Mouse (Mus musculus) forebrain, embryonic 15.5 days (tissue): ENCODE results near the gene Frmpd2. TPM values are rescaled to one million over a fixed set of nuclear protein-coding genes. Genes with fewer than 3 reads are reported as not detected.

Experiments used
- ATAC-seq: fragments of 200-750 bp; cut with Nextera tagmentation; replicated peaks from 2 replicates; pipeline ENCODE4 v1.8.0; 2017; ENCODE audit warnings: mild to moderate bottlenecking, moderate TSS enrichment, moderate library complexity
- H3K27ac ChIP-seq: fragments of 300-500 bp; sonication (generic); replicated peaks from 2 replicates; pipeline ENCODE4 v1.5.1; 2015; ENCODE audit warnings: mild to moderate bottlenecking, inconsistent platforms
- H3K27me3 ChIP-seq: fragments of 300-500 bp; sonication (generic); 2 replicates; pipeline ENCODE4 v1.6.1; 2015; ENCODE audit warnings: inconsistent platforms
- H3K36me3 ChIP-seq: fragments of 300-500 bp; sonication (generic); 2 replicates; pipeline ENCODE4 v1.6.1; 2015; ENCODE audit warnings: mild to moderate bottlenecking, inconsistent platforms
- H3K4me1 ChIP-seq: fragments of 300-500 bp; sonication (generic); 2 replicates; pipeline ENCODE4 v1.6.1; 2015; ENCODE audit warnings: inconsistent platforms
- H3K4me2 ChIP-seq: fragments of 300-500 bp; sonication (generic); replicated peaks from 2 replicates; pipeline ENCODE4 v1.6.1; 2015; ENCODE audit warnings: mild to moderate bottlenecking, inconsistent platforms
- H3K4me3 ChIP-seq: fragments of 300-500 bp; sonication (generic); 2 replicates; pipeline ENCODE4 v1.5.1; 2015; ENCODE audit warnings: mild to moderate bottlenecking, inconsistent platforms
- H3K9ac ChIP-seq: fragments of 300-500 bp; sonication (generic); replicated peaks from 2 replicates; pipeline ENCODE4 v1.6.1; 2015; ENCODE audit warnings: mild to moderate bottlenecking, inconsistent platforms
- H3K9me3 ChIP-seq: fragments of 300-500 bp; sonication (generic); 2 replicates; pipeline ENCODE4 v1.6.1; 2016; ENCODE audit warnings: inconsistent platforms
- WGBS: fragments of 180-500 bp; shearing (Covaris S2); methylation state at CpG from one replicate; pipeline ENCODE4 v1.1.7; 2015; ENCODE audit warnings: mixed read lengths; 5-methylcytosine and 5-hydroxymethylcytosine counted together
- polyA plus RNA-seq: library from polyadenylated mRNA; unstranded; fragments of >200 nt; fragmentation: Nextera tagmentation; extraction: Ambion mirVana; gene quantifications from 2 replicates; pipeline ENCODE4 v1.2.1, GENCODE M21; 2015

Frmpd2 gene
- polyA plus RNA-seq, 1 experiment from 2014 or later: 0.03 TPM

DNA sequence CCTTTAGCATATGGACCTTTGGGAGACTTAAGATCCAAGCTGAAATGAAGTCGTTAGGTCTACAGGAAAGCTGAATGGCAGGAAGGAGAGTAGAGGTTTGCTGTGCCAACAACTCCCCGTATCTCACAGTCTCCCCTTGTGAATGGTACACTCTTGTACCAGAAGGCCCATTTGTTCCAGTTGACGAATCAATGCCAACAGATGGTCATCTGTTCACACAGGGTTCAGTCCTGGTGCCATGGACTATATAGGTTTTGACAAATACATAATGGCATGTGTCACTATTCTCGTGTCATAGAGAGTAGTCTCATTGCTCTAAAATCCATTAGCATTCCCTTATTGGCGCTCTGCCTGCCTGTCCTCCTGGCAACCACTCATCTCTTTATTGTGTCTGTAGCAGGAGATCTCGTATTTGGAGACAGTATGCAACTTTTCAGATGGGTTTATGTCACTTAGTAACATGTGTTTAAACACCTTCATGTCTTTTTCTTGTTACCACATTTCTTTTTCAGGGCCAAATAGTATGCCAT lies 43.3 kb downstream of the Frmpd2 start:
- Histone ChIP-seq H3K4me2 (no peak overlapping the region), H3K36me3 (no peaks in the 10 kb centered on the region), H3K27me3 (no peaks in the 10 kb centered on the region), H3K4me1 (peaks cover 12% of the 10 kb centered on the region), H3K27ac (peak overlapping the region; percentile 44), H3K9ac (no peak overlapping the region), H3K9me3 (no peaks in the 10 kb centered on the region), H3K4me3 (no peak overlapping the region)
- 44% methylated on average over 6 of the region's 6 CpGs for whole genome bisulfite sequencing
- peak; percentile 68 for ATAC-seq

DNA sequence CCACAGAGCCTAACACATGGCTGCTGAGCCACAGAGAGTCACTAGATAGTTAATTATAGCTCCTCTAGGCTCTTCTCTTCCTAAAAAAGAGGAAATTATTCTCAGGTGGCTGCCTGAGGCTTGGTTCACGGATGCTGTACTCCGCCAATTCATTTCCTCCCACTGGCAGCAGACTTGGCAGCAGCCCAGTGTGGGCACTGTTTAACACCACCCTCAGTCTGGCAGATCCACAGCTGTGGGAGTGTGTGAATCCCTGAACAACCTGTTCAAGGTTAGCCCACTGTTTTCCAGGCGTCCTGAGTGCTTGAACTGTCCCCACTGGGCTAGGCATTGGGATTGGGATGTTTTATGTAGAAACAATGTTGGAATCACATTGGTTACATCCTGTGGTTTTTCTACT lies 50.0 kb downstream of the Frmpd2 start:
- Histone ChIP-seq H3K4me1 (peaks cover 20% of the 10 kb centered on the region), H3K4me3 (no peak overlapping the region), H3K27ac (peak overlapping the region; percentile 31; the same call in 1 of the 2 replicates), H3K36me3 (no peaks in the 10 kb centered on the region), H3K9ac (no peak overlapping the region), H3K9me3 (no peaks in the 10 kb centered on the region), H3K27me3 (no peaks in the 10 kb centered on the region), H3K4me2 (no peak overlapping the region)
- no peak for ATAC-seq
- 25% methylated on average over 3 of the region's 3 CpGs for WGBS

DNA sequence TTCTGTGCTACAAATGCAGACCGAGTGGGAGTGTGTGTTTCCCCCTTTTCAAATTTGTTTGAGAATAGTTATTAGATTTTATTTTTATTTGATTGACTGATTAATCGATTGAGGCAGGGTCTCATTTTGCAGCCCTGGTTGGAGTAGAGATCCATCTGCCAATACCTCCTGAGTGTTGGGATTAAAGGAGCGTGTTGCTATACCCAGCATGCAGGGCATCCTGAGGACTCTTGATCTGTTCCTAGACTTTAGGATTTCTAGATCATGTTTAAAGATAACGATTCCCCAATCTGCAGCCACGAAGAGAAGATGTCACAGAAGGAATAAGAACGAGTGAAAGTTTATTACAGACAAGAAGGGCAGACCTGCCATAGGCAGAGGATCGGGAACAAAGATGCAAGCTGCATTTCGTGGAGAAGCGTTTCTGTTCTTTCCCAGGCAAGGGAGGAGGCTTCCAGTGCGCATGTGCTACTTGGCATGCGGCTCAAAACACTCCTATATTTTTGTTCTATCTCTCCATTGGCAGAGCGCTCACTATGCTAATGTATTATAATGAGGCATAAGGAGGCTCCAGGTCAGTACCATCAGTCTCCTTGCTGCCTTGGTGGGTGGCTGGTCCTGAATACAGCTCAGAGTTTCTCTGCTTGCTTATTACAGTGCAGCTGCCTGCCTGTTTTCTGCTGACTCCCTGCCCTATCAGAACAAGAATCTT lies 53.9 kb downstream of the Frmpd2 start:
- Histone ChIP-seq H3K27ac (peak overlapping the region; percentile 77), H3K4me3 (peak overlapping the region; percentile 9)
- 40% methylated on average over 12 of the region's 12 CpGs for WGBS

DNA sequence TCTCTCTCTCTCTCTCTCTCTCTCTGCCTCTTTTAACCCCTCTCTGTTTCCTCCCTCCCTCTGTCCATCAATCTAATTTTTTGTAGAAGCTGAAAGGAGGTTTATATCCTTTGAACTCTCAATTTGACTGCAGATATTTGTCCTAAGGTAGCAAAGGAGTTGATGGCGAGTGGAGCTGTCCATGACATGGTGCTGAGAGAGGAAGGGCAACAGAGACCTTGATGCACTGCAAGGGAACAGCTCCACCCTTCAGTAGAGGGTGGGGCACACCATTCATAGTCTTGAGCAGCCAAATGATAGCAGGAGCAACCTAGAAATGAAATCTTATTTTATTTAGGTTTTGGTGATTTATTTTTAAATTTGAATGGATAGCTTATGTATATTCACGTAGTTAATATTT lies 55.1 kb downstream of the Frmpd2 start:
- ATAC-seq: no peak
- H3K4me3 ChIP-seq: no peak overlapping the region
- H3K27ac ChIP-seq: no peak overlapping the region
- no peaks in the 10 kb centered on the region for H3K36me3 ChIP-seq
- H3K9me3 ChIP-seq: no peaks in the 10 kb centered on the region
- H3K4me1 ChIP-seq: peaks cover 17% of the 10 kb centered on the region
- H3K9ac ChIP-seq: no peak overlapping the region
- 59% methylated on average over 2 of the region's 2 CpGs for WGBS
- H3K27me3 ChIP-seq: no peaks in the 10 kb centered on the region
- no peak overlapping the region for H3K4me2 ChIP-seq

More for the DNA sequence above, 53.9 kb downstream of the Frmpd2 start:
- H3K4me2 ChIP-seq: peak overlapping the region; percentile 29
- 0 out of 2 replicates have a peak overlapping the region, but pooled peaks have one; percentile 26 for H3K9ac ChIP-seq
- H3K4me1 ChIP-seq: peaks cover 20% of the 10 kb centered on the region
- no peaks in the 10 kb centered on the region for H3K27me3 ChIP-seq
- H3K36me3 ChIP-seq: no peaks in the 10 kb centered on the region
- no peaks in the 10 kb centered on the region for H3K9me3 ChIP-seq
- ATAC-seq: peak; percentile 93

DNA sequence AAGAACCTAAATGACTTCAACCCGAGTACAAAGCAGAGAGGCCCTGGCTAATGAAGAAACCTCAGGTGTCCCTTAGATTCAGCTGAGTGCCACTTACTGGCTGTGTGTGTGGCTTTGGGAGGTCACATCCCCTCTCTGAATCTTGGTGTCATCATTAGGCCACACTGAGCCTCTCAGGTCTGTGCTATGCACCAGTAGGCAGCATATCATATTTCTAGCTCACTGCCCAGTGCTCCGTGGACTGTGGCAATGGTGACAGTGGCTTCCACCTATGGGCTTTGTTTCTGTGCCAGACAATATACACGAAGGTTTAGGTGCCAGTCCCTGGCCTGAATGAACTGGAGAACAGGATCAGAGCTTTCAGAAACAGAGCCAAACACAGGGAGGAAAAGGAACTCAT lies 56.4 kb downstream of the Frmpd2 start:
- peaks cover 18% of the 10 kb centered on the region for H3K4me1 ChIP-seq
- ATAC-seq: no peak
- H3K4me2 ChIP-seq: no peak overlapping the region
- H3K27ac ChIP-seq: no peak overlapping the region
- H3K36me3 ChIP-seq: no peaks in the 10 kb centered on the region
- no peaks in the 10 kb centered on the region for H3K9me3 ChIP-seq
- H3K4me3 ChIP-seq: no peak overlapping the region
- H3K27me3 ChIP-seq: no peaks in the 10 kb centered on the region
- no peak overlapping the region for H3K9ac ChIP-seq
- 67% methylated on average over 3 of the region's 3 CpGs for WGBS

DNA sequence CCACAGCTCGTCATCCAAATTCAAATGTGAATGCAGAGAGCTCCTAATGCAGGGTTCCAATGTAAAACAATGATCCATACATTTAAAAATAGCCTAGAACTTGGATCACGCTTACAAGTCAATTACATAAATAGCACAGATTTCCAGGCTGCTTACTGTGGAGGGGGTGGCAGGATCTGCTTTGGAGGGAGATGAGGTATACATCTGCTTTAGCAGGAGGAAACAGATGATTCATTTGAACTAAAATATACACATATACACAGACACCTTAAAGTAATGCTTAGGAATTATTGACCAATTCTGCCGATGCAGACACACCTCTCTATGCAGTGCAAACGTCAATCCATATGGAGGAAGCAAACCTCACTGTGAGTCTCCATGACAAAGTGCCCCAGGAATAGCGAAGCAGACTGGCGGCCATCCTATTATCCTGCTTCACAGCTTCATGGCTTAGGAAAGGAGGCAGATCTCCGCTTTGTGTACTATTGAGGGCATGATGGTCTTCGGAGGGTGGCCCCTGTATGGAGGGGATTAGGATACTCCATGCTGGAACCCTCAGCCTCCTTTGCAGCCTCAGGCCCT lies 59.9 kb downstream of the Frmpd2 start:
- Histone ChIP-seq H3K4me1 (peaks cover 3% of the 10 kb centered on the region), H3K9ac (no peak overlapping the region), H3K4me2 (no peak overlapping the region), H3K36me3 (no peaks in the 10 kb centered on the region), H3K9me3 (no peaks in the 10 kb centered on the region), H3K27ac (peak overlapping the region; percentile 31; the same call in 1 of the 2 replicates), H3K4me3 (no peak overlapping the region), H3K27me3 (no peaks in the 10 kb centered on the region)
- ATAC-seq: 0 out of 2 replicates have a peak, but pooled peaks have one; percentile 35
- WGBS: 64% methylated on average over 8 of the region's 8 CpGs

DNA sequence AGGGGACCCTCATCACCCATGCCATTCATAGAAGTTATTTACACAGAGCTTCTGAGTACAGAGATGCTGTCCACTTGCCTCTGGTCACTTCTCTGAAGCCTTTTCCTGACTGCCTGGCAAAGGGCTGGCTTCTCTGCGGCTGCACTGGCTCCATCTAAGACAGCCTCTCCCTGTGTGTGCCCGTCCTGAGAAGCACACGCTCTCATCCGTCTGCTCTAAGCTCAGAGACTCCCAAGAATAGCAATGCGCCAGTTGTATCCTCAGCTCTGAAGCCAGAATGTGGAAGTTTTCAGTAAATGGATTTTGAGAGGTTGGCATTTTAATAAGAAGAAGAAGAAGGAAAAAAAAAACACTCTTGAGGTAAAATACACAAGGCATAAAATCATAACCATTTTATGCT lies 61.3 kb downstream of the Frmpd2 start:
- 82% methylated on average over 5 of the region's 5 CpGs for WGBS
- ATAC-seq: no peak

DNA sequence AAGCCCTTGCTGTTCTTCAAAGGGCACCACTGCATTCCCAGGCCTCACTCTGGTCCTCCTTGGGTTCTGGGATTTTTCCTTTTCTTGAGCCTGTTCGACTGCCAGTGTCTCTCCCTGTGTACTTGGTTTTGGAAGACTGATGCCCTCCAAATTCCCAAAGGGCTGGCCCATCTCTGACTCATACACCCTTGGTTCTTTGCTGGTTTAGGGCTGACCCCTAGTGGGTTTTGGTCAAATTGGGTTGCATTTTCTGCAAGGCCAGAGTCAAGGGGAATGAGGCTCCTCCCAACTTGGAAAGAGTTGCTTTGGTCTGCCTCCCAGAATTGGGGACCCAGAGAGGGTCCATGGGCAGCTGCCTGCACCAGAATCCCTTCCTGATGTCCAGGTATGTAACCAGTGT lies 62.0 kb downstream of the Frmpd2 start:
- Histone ChIP-seq H3K27me3 (no peaks in the 10 kb centered on the region), H3K36me3 (no peaks in the 10 kb centered on the region), H3K27ac (no peak overlapping the region), H3K4me1 (peaks cover 3% of the 10 kb centered on the region; the same call in 1 of the 2 replicates), H3K9me3 (no peaks in the 10 kb centered on the region), H3K9ac (no peak overlapping the region), H3K4me2 (no peak overlapping the region), H3K4me3 (no peak overlapping the region)
- WGBS: 63% methylated on average over 1 of the region's 1 CpGs
- no peak for ATAC-seq

More for the DNA sequence above, 61.3 kb downstream of the Frmpd2 start:
- Histone ChIP-seq H3K4me2 (no peak overlapping the region), H3K27ac (no peak overlapping the region), H3K4me1 (peaks cover 3% of the 10 kb centered on the region; the same call in 1 of the 2 replicates), H3K27me3 (no peaks in the 10 kb centered on the region), H3K4me3 (no peak overlapping the region), H3K9ac (no peak overlapping the region), H3K36me3 (no peaks in the 10 kb centered on the region), H3K9me3 (no peaks in the 10 kb centered on the region)

DNA sequence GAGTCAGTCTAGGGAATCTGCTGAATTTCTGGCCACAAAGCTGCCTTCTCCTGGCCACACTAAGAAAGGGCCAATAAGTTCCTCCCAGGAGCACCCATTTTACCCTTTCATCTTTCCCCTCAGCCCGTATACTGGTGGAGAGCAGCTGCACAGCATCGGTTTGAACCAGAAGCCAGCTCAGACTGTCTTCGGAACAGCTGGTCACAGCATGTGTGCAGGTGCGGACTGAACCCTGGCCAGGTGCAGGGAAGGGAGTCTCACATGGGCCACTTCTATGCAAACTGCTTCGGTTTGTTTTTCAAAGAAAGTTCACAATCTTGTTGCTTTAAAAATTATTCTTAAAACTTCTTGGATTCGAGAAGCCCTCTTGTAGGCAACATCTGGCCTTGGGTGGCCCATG lies 63.8 kb downstream of the Frmpd2 start:
- H3K4me2 ChIP-seq: no peak overlapping the region

DNA sequence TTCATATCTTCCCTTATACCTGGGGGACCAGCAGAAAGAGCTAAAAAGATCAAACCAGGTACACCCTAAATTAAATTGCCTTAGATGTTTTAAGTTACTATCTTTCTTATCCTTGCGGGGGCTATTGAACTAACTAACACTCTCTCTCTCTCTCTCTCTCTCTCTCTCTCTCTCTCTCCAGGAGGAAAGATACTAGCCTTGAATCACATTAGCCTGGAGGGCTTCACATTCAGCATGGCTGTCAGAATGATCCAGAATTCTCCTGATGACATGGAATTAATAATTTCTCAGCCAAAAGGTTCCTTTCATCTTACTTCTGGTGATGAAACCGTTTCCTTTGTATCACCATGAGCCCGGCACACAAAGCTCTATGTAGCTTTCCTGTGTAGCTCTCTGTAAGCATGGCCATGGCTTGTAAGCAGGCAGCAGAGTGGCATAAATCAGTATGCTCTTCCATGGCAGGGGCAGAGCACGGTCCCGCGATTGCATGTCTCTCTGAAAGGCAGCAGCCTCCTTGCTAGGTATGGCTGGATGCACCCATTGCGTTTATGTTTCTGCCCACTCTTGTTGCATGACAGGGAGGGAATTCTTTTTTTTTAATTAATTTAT lies 68.2 kb downstream of the Frmpd2 start:
- Histone ChIP-seq H3K36me3 (no peaks in the 10 kb centered on the region), H3K4me3 (no peak overlapping the region), H3K4me1 (no peaks in the 10 kb centered on the region), H3K9me3 (no peaks in the 10 kb centered on the region), H3K4me2 (no peak overlapping the region), H3K27ac (no peak overlapping the region), H3K9ac (no peak overlapping the region), H3K27me3 (no peaks in the 10 kb centered on the region)
- WGBS: 80% methylated on average over 7 of the region's 7 CpGs
- ATAC-seq: no peak

More for the DNA sequence above, 63.8 kb downstream of the Frmpd2 start:
- no peaks in the 10 kb centered on the region for H3K36me3 ChIP-seq
- ATAC-seq: no peak
- H3K27me3 ChIP-seq: no peaks in the 10 kb centered on the region
- H3K9me3 ChIP-seq: no peaks in the 10 kb centered on the region
- no peak overlapping the region for H3K4me3 ChIP-seq
- H3K27ac ChIP-seq: no peak overlapping the region
- H3K4me1 ChIP-seq: peaks cover 3% of the 10 kb centered on the region; the same call in 1 of the 2 replicates
- no peak overlapping the region for H3K9ac ChIP-seq
- 90% methylated on average over 6 of the region's 6 CpGs for WGBS

DNA sequence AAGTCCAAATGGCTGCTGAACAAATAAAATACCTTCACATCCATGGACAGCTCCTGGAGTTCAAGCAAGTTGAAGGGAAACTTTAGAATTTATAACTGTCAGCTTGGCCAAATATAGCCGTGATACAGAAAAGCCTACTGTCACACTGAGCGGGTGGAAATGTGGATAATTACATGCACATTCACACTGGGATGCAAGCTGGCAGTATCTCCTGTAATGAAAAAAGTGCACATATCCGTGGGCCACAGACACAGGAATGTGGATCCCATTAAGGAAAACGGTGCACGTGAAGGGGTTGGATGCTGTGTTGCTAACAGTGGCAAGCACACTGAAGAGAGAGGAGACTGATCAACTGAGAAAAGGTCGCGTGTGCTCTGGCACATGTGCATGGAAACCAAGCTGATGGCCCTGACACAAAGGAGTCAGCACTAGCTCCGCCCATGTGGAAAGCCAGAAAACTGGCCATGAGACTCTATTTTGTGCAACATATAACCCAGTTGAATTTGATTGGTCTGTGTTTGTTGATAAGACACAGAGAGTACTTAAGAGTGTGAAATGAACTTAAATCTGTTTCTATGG lies 74.2 kb downstream of the Frmpd2 start:
- 77% methylated on average over 8 of the region's 8 CpGs for WGBS
- H3K4me3 ChIP-seq: no peak overlapping the region
- H3K4me1 ChIP-seq: peaks cover 14% of the 10 kb centered on the region
- no peaks in the 10 kb centered on the region for H3K27me3 ChIP-seq
- no peak overlapping the region for H3K9ac ChIP-seq
- no peaks in the 10 kb centered on the region for H3K9me3 ChIP-seq
- H3K4me2 ChIP-seq: no peak overlapping the region
- H3K27ac ChIP-seq: peak overlapping the region; percentile 62
- no peaks in the 10 kb centered on the region for H3K36me3 ChIP-seq
- peak; percentile 70; the same call in 1 of the 2 replicates for ATAC-seq

DNA sequence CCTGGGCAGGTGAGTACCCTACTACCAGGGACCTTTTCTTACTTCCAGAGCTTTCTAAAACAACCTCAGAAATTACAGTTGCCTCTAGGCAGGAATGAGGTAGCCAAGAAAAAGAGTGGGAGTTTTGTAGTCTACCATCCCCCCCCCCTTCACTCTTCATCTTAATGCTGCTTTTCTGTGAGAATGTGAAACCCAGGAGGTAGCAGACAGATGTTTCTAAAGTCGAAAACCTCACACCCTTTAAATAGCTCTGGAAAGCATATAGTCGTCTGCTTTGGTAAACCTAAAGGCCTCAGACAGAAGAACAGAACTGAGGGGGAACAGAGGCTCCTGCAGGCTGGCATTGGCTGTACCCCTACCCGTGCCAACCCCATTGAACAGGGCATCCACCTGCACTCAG lies 77.2 kb downstream of the Frmpd2 start:
- no peak for ATAC-seq
- Histone ChIP-seq H3K9me3 (no peaks in the 10 kb centered on the region), H3K27ac (no peak overlapping the region), H3K4me1 (peaks cover 14% of the 10 kb centered on the region), H3K9ac (no peak overlapping the region), H3K4me3 (no peak overlapping the region), H3K36me3 (no peaks in the 10 kb centered on the region), H3K27me3 (no peaks in the 10 kb centered on the region), H3K4me2 (no peak overlapping the region)
- WGBS: 73% methylated on average over 3 of the region's 3 CpGs
